Mouse (Mus musculus) midbrain, embryonic 10.5 days (tissue): ENCODE results near the gene Qpct. TPM values are rescaled to one million over a fixed set of nuclear protein-coding genes. Genes with fewer than 3 reads are reported as not detected.
A peak's percentile ranks its signal among the peaks of the same experiment; 100 is the strongest.

Experiments
- DNase-seq: peaks from one replicate; pipeline ENCODE4 v3.0.0-alpha.2; 2017; ENCODE audit warnings: low spot score
- H3K27ac ChIP-seq: fragments of 300-500 bp; sonication (generic); replicated peaks from 2 replicates; pipeline ENCODE4 v1.5.1; 2016; ENCODE audit warnings: mild to moderate bottlenecking
- H3K27me3 ChIP-seq: fragments of 300-500 bp; sonication (generic); 2 replicates; pipeline ENCODE4 v1.6.1; 2016; ENCODE audit warnings: low read depth, mild to moderate bottlenecking; ENCODE audit not compliant: poor library complexity, severe bottlenecking
- H3K36me3 ChIP-seq: fragments of 300-500 bp; sonication (generic); 2 replicates; pipeline ENCODE4 v1.6.1; 2016; ENCODE audit warnings: mild to moderate bottlenecking, moderate library complexity
- H3K4me1 ChIP-seq: fragments of 300-500 bp; sonication (generic); 2 replicates; pipeline ENCODE4 v1.6.1; 2016
- H3K4me3 ChIP-seq: fragments of 300-500 bp; sonication (generic); 2 replicates; pipeline ENCODE4 v1.5.1; 2016; ENCODE audit warnings: mild to moderate bottlenecking, moderate library complexity
- H3K9me3 ChIP-seq: fragments of 300-500 bp; sonication (generic); replicated peaks from 2 replicates; pipeline ENCODE4 v1.6.1; 2016; ENCODE audit warnings: mild to moderate bottlenecking
- WGBS: fragments of 180-500 bp; shearing (Covaris S2); methylation state at CpG from one replicate; pipeline ENCODE4 v1.1.7; 2016; 5-methylcytosine and 5-hydroxymethylcytosine counted together
- polyA plus RNA-seq: library from polyadenylated mRNA; unstranded; fragments of >200 nt; fragmentation: Nextera tagmentation; extraction: Ambion mirVana; gene quantifications from 2 replicates; pipeline ENCODE4 v1.2.1, GENCODE M21; 2016

Qpct gene
- 5.8 and 8.0 TPM in 2 replicates for polyA plus RNA-seq

- H3K27me3 ChIP-seq = peaks cover 28% of the 10 kb centered on the region
- H3K4me1 ChIP-seq = peaks cover 12% of the 10 kb centered on the region
- no peaks in the 10 kb centered on the region for H3K9me3 ChIP-seq
- H3K4me3 ChIP-seq = peak within 1 kb of the TSS; percentile 74
- WGBS = 78% methylated on average over 4 of the region's 4 CpGs
- H3K36me3 ChIP-seq = no peaks in the 10 kb centered on the region
- DNase-seq = no peak
- peak within 1 kb of the TSS; percentile 68 for H3K27ac ChIP-seq
These were observed at the start of gene Qpct for GRCm38 (mm10) chr17:79051606-79052005. Gene Qpct, plus strand, starts transcription at chr17:79051906.

GRCm38 (mm10) chr17:79013625-79014024 is 38.1 kb upstream of the Qpct start:
- WGBS = 94% methylated on average over 2 of the region's 2 CpGs
- DNase-seq = no peak
- Histone ChIP-seq H3K9me3 (no peaks in the 10 kb centered on the region; the same call in 1 of the 2 replicates), H3K4me1 (peaks cover 24% of the 10 kb centered on the region), H3K4me3 (no peak overlapping the region), H3K27ac (no peak overlapping the region), H3K36me3 (peaks cover 46% of the 10 kb centered on the region), H3K27me3 (no peaks in the 10 kb centered on the region)

DNA sequence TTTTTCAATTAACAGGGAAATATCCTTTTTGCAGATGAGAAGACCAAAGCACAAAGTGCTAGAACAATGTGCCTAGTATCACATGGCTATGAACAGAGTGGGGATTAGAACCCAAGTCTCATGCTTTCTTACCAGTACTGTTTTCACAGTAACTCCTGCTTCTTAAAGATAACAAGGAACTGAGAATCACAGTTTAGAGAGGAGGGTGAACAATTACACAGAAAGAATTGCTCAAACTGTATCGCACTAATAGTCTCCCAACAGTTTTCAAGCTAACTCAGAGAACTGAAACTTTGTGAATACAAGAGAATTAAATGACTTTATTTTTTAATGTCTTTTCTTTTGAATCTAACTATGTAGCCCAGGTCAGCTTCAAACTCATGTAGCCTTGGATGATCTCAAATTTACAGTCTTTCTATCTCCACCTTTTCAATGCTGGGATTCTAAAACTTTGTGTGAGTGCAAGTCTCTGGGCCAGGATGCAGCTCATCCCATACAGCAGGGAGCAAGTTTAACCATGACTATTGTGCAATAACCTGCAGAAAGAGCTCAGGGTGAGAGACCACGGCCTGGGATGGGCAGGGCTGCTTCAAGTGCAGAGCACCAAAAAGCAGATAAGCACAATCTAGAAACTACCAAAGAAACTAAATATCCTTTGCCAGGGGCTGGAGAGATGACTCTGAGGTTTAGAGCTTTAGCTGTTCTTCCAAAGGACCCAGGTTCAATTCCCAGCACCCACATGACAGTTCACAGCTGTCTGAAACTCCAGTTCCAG is 36.6 kb upstream of the Qpct start:
- Histone ChIP-seq H3K36me3 (peaks cover 35% of the 10 kb centered on the region), H3K9me3 (no peaks in the 10 kb centered on the region; the same call in 1 of the 2 replicates), H3K27me3 (no peaks in the 10 kb centered on the region), H3K4me3 (no peak overlapping the region), H3K27ac (no peak overlapping the region), H3K4me1 (peaks cover 35% of the 10 kb centered on the region)
- WGBS = 94% methylated on average over 2 of the region's 2 CpGs
- DNase-seq = no peak

DNA sequence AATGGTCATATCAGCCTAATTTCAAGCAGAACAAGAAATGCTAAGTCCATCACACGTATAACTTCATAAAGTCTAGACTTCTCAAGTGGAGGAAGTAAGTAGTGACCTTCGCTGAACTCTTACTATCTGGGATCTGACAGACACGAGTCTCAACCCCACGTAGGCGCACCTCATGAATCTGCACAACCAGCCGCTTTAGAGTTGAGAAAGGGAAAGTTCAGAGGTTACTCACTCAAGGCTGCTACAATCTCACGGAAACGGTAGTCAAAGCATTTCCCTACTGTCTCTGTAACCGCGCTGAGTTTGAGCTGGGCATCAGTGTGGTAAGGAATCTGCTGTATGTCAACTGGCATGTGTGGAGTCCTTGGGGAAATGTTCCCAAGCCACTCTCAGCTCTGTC is 35.9 kb upstream of the Qpct start:
- Histone ChIP-seq H3K4me3 (no peak overlapping the region), H3K4me1 (peaks cover 36% of the 10 kb centered on the region), H3K27me3 (no peaks in the 10 kb centered on the region), H3K27ac (no peak overlapping the region), H3K9me3 (no peaks in the 10 kb centered on the region; the same call in 1 of the 2 replicates), H3K36me3 (peaks cover 28% of the 10 kb centered on the region)
- DNase-seq = no peak
- 84% methylated on average over 10 of the region's 10 CpGs for WGBS

- peaks cover 25% of the 10 kb centered on the region for H3K27me3 ChIP-seq
- H3K4me1 ChIP-seq = peaks cover 39% of the 10 kb centered on the region
- WGBS = 84% methylated on average over 9 of the region's 9 CpGs
- H3K4me3 ChIP-seq = peak overlapping the region; percentile 74; the same call in 1 of the 2 replicates
- H3K36me3 ChIP-seq = peaks cover 2% of the 10 kb centered on the region; the same call in 1 of the 2 replicates
- no peak overlapping the region for H3K27ac ChIP-seq
- no peak for DNase-seq
- no peaks in the 10 kb centered on the region for H3K9me3 ChIP-seq
These were observed 33.3 kb upstream of the Qpct start for GRCm38 (mm10) chr17:79018422-79018821.

GRCm38 (mm10) chr17:79019726-79020207 is 31.9 kb upstream of the Qpct start:
- no peak for DNase-seq
- H3K27me3 ChIP-seq = peaks cover 26% of the 10 kb centered on the region
- WGBS = 1% methylated on average over 18 of the region's 18 CpGs

DNA sequence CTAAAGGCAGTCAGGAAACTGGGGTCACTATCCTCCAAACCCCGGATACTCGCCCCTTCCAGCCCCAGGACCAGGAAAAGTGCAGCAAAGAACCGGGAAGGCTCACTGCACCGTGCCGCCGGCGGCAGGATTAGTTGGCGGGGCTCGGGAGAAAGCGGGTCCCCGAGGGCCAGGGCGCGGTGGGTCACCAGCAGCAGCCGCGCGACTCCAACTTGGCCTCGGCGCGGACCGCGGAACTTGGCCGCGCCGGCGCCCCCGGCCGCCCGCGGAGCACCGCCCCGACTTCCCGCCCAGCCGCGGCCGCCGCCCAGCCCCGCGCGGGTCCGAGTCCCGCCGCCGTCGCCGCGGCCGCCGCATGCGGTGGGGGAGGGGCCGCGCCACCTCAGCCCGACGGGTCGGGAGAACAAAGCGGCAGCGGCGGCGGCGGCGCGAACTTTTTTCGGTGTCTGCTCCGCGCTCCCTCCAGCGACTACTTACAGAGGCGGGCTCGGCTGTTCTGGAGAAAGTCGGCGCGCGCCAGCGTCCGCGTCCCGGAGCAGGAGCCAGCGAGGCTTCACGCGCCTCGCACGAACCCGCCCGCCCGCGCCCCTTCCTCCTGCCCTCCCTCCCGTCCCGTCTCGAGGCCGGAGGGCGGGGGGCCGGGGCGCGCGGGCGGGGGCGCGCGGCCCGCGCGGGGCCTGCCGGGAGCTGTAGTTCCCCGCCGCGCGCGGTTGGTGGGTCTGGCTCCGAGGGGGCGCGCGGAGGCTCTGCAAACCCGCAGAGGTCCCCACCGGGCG is 31.3 kb upstream of the Qpct start, which contains the start of gene Prkd3:
Gene Prkd3 (minus strand): TSS at position 609 of the 776 bp plus-strand sequence.
- WGBS = under 1% methylated on average over 88 of the region's 113 CpGs
- Histone ChIP-seq H3K27me3 (peaks cover 26% of the 10 kb centered on the region), H3K27ac (peak within 1 kb of the TSS; percentile 94), H3K36me3 (0 out of 2 replicates have a peak, but pooled peaks cover 2% of the 10 kb centered on the region), H3K4me1 (peaks cover 39% of the 10 kb centered on the region), H3K9me3 (no peaks in the 10 kb centered on the region), H3K4me3 (peak within 1 kb of the TSS; percentile 74)
- peak; percentile 85 for DNase-seq

More at GRCm38 (mm10) chr17:79019726-79020207, 31.9 kb upstream of the Qpct start:
- no peaks in the 10 kb centered on the region for H3K9me3 ChIP-seq
- H3K4me1 ChIP-seq = peaks cover 39% of the 10 kb centered on the region
- H3K4me3 ChIP-seq = peak overlapping the region; percentile 74
- peak overlapping the region; percentile 94 for H3K27ac ChIP-seq
- H3K36me3 ChIP-seq = 0 out of 2 replicates have a peak, but pooled peaks cover 2% of the 10 kb centered on the region

DNA sequence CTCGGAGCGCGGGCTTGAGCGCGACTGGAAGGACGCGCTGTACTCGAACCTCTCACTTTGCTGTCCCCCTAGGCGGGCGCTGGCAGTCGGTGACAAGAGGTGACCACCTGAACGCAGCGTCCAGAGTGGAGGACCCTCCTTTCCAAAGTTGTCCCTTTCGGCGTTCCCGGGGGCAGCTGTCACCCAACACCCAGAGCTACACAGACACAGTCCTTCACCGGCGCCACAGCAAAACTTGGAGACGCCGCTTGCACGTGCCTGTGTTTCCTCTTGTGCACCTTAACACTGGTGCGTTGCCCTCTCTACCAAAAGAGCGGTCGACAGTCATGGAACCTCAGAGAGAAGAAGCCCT is 30.7 kb upstream of the Qpct start:
- peaks cover 26% of the 10 kb centered on the region for H3K27me3 ChIP-seq
- WGBS = 2% methylated on average over 24 of the region's 24 CpGs
- no peaks in the 10 kb centered on the region for H3K9me3 ChIP-seq
- no peak for DNase-seq
- peak overlapping the region; percentile 74 for H3K4me3 ChIP-seq
- H3K4me1 ChIP-seq = peaks cover 36% of the 10 kb centered on the region
- peak overlapping the region; percentile 94 for H3K27ac ChIP-seq
- H3K36me3 ChIP-seq = 0 out of 2 replicates have a peak, but pooled peaks cover under 1% of the 10 kb centered on the region

- DNase-seq = no peak
- Histone ChIP-seq H3K27me3 (peaks cover 26% of the 10 kb centered on the region), H3K9me3 (no peaks in the 10 kb centered on the region), H3K27ac (no peak overlapping the region), H3K4me1 (peaks cover 24% of the 10 kb centered on the region), H3K4me3 (no peak overlapping the region), H3K36me3 (no peaks in the 10 kb centered on the region)
- 58% methylated on average over 3 of the region's 3 CpGs for WGBS
These were observed 29.0 kb upstream of the Qpct start for GRCm38 (mm10) chr17:79022746-79023145.

GRCm38 (mm10) chr17:79024544-79024943 is 27.2 kb upstream of the Qpct start:
- DNase-seq = no peak
- no peaks in the 10 kb centered on the region for H3K36me3 ChIP-seq
- H3K27ac ChIP-seq = no peak overlapping the region
- WGBS = 82% methylated on average over 4 of the region's 4 CpGs
- peaks cover 26% of the 10 kb centered on the region for H3K27me3 ChIP-seq
- no peaks in the 10 kb centered on the region for H3K9me3 ChIP-seq
- peaks cover 6% of the 10 kb centered on the region for H3K4me1 ChIP-seq
- no peak overlapping the region for H3K4me3 ChIP-seq

DNA sequence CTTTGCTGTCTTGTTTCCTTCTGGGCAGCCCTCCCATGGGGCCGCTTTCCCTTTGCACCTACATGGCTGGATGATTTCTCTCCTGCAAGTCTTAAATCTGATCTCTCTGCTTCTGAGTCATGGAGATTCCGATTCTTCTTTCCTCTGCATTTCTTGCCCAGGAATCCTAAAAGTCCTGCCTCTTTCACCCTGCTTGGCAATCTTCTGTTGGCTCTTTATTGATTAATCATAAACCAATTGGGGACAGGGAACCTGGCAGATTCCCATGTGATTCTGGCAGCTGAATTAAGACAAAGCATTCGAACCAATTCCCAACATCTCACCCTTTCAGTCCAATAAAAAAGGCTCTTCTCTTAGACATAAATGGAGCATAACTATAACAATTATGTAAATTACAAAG is 22.5 kb upstream of the Qpct start:
- 88% methylated on average over 3 of the region's 3 CpGs for WGBS
- no peak for DNase-seq

DNA sequence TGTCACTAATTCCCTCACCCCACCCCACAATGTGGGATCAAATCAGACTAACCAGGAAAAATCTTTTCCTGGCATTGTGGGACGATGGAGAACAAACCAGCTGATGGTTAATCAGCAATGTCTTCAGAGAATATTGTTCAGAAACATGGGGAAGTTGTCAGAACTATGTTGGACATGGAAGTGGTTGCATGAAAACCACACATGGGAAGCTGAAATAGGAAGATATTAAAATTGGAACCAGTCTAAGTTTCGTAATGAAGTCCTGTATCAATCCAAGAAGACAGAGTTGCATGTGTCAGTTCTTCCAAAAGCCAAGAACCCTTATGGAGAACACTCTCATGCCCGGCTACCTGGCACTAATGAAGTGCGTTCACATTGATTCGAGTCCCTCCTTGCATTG is 20.1 kb upstream of the Qpct start:
- Histone ChIP-seq H3K9me3 (no peaks in the 10 kb centered on the region), H3K27me3 (no peaks in the 10 kb centered on the region), H3K4me3 (no peak overlapping the region), H3K27ac (no peak overlapping the region), H3K36me3 (no peaks in the 10 kb centered on the region), H3K4me1 (no peaks in the 10 kb centered on the region)
- no peak for DNase-seq
- WGBS = 90% methylated on average over 5 of the region's 5 CpGs

More for the DNA sequence above, 22.5 kb upstream of the Qpct start:
- H3K27me3 ChIP-seq = no peaks in the 10 kb centered on the region
- H3K36me3 ChIP-seq = no peaks in the 10 kb centered on the region
- no peak overlapping the region for H3K4me3 ChIP-seq
- no peaks in the 10 kb centered on the region for H3K4me1 ChIP-seq
- no peak overlapping the region for H3K27ac ChIP-seq
- H3K9me3 ChIP-seq = no peaks in the 10 kb centered on the region
